Mouse (Mus musculus) kidney, embryonic 15.5 days (tissue): ENCODE data around the gene Olfr220. TPM values are rescaled to one million over a fixed set of nuclear protein-coding genes. Genes with fewer than 3 reads are reported as not detected.

Experiments
- ATAC-seq: fragments of 200-750 bp; cut with Nextera tagmentation; replicated peaks from 2 replicates; pipeline ENCODE4 v1.8.0; 2017; ENCODE audit warnings: moderate TSS enrichment; ENCODE audit not compliant: low FRiP score
- H3K27ac ChIP-seq: fragments of 300-500 bp; sonication (generic); 2 replicates; pipeline ENCODE4 v1.5.1; 2015; ENCODE audit warnings: mild to moderate bottlenecking, inconsistent platforms
- H3K27me3 ChIP-seq: fragments of 300-500 bp; sonication (generic); 2 replicates; pipeline ENCODE4 v1.6.1; 2015; ENCODE audit warnings: inconsistent platforms
- H3K36me3 ChIP-seq: fragments of 300-500 bp; sonication (generic); 2 replicates; pipeline ENCODE4 v1.6.1; 2015; ENCODE audit warnings: inconsistent platforms
- H3K4me1 ChIP-seq: fragments of 300-500 bp; sonication (generic); 2 replicates; pipeline ENCODE4 v1.6.1; 2015; ENCODE audit warnings: inconsistent platforms
- H3K4me2 ChIP-seq: fragments of 300-500 bp; sonication (generic); 2 replicates; pipeline ENCODE4 v1.6.1; 2015; ENCODE audit warnings: moderate library complexity, mild to moderate bottlenecking, inconsistent platforms
- H3K4me3 ChIP-seq: fragments of 300-500 bp; sonication (generic); replicated peaks from 2 replicates; pipeline ENCODE4 v1.5.1; 2015; ENCODE audit warnings: mild to moderate bottlenecking, inconsistent platforms
- H3K9ac ChIP-seq: fragments of 300-500 bp; sonication (generic); 2 replicates; pipeline ENCODE4 v1.6.1; 2015; ENCODE audit warnings: mild to moderate bottlenecking, inconsistent platforms
- H3K9me3 ChIP-seq: fragments of 300-500 bp; sonication (generic); replicated peaks from 2 replicates; pipeline ENCODE4 v1.6.1; 2016; ENCODE audit warnings: inconsistent platforms
- WGBS: fragments of 180-500 bp; shearing (Covaris S2); methylation state at CpG from one replicate; pipeline ENCODE4 v1.1.7; 2015; ENCODE audit warnings: mixed read lengths; 5-methylcytosine and 5-hydroxymethylcytosine counted together
- polyA plus RNA-seq: library from polyadenylated mRNA; unstranded; fragments of >200 nt; fragmentation: Nextera tagmentation; extraction: Ambion mirVana; gene quantifications from 2 replicates; pipeline ENCODE4 v1.2.1, GENCODE M21; 2015

Olfr220 gene
- polyA plus RNA-seq, 1 experiment from 2014 or later: not detected

DNA sequence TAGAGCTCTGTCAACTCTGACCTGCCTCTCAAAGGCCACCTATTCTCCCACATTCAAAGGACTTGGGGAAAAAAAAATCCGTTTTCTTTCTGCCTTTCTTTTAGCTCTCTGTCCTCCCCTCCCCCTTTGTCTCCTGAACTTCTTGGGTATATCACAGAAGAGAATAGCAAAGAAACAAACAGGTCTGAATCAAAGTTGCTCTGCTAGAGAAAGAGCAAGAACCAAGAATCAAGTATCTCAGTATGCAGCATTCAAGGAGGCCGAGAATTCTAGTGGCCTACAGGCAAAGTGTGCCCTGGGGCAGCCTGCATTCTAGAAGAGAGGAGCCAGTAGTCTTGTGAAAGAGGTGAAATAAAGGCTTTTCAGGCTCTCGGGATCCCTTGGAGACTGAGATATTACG, 58.2 kb downstream of the Olfr220 start:
- Histone ChIP-seq H3K9me3 (no peaks in the 10 kb centered on the region), H3K9ac (no peak overlapping the region), H3K27me3 (peaks cover 22% of the 10 kb centered on the region), H3K4me2 (no peak overlapping the region), H3K36me3 (no peaks in the 10 kb centered on the region), H3K27ac (no peak overlapping the region), H3K4me1 (peaks cover 24% of the 10 kb centered on the region), H3K4me3 (no peak overlapping the region)
- 67% methylated on average over 4 of the region's 4 CpGs for WGBS
- ATAC-seq: no peak

Other genes with a start within 250 kb of the Olfr220 start
- not detected in 2 replicates for gene Olfr419, start 190.0 kb upstream of the Olfr220 start, polyA plus RNA-seq
- 0.22 TPM in 1 of 2 replicates, not detected in the other for gene Mptx1, start 111.6 kb upstream of the Olfr220 start, polyA plus RNA-seq
- gene Olfr417, start 77.0 kb upstream of the Olfr220 start, polyA plus RNA-seq: not detected in 2 replicates
- not detected in 2 replicates for gene Olfr248, start 51.0 kb upstream of the Olfr220 start, polyA plus RNA-seq
- gene Olfr414, start 18.0 kb upstream of the Olfr220 start, polyA plus RNA-seq: not detected in 2 replicates
- 0.59 and 0.95 TPM in 2 replicates for gene Fmn2, start 59.7 kb downstream of the Olfr220 start, polyA plus RNA-seq